Mouse (Mus musculus) layer of hippocampus, postnatal 25 days (tissue): Measurements from ENCODE around the gene Rbm31y. TPM values are rescaled to one million over a fixed set of nuclear protein-coding genes. Genes with fewer than 3 reads are reported as not detected.
"Not testable (repeated sequence)": the region's sequence is repeated elsewhere in the genome, so short reads cannot be mapped to it uniquely, and the experiment has no call there.

Source experiments
- DNase-seq, 2 experiments: peaks; one replicate each; pipeline ENCODE4 v3.0.0; 2022; ENCODE audit warnings: mixed read lengths in 2 of 2, low spot score in 1 of 2; ENCODE audit errors: extremely low spot score in 1 of 2
- total RNA-seq, 2 experiments: library from RNA; stranded (reverse); gene quantifications; 2 replicates each; pipeline ENCODE4 v1.2.3; 2021

Gene Rbm31y
- not detected for total RNA-seq

DNA sequence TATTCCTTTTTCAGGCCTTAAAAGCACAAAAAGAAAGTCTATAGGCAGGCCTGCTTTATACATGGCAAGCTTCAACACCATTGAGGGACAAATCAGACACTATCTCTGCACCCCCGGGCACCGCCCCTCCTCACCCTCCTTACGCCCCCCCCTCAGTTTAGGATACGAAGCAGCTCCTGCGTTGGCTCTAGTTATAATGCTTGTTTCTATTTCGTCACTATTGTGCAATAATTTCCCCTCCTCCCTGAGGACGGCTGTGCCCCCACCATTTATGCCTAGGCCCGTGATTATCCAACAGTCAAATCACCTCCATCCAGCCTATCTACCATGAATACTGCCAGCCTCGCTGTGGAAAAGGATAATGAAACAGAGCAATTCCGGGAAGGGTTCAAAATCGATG is at the start of gene Rbm31y:
Gene Rbm31y, plus strand, starts transcription at position 301 of the 400 bp plus-strand sequence.
- DNase-seq = not testable (repeated sequence)
